Mouse (Mus musculus) liver, embryonic 12.5 days (tissue): ENCODE results near the gene Slc9b1. TPM values are rescaled to one million over a fixed set of nuclear protein-coding genes. Genes with fewer than 3 reads are reported as not detected.
A peak's percentile ranks its signal among the peaks of the same experiment; 100 is the strongest.

Experiments
- ATAC-seq: fragments of 200-750 bp; cut with Nextera tagmentation; 2 replicates; pipeline ENCODE4 v1.8.0; 2017; ENCODE audit warnings: moderate number of reproducible peaks, mild to moderate bottlenecking, moderate library complexity
- H3K27ac ChIP-seq: fragments of 300-500 bp; sonication (generic); 2 replicates; pipeline ENCODE4 v1.5.1; 2016; ENCODE audit warnings: mild to moderate bottlenecking
- H3K27me3 ChIP-seq: fragments of 300-500 bp; sonication (generic); replicated peaks from 2 replicates; pipeline ENCODE4 v1.6.1; 2016; ENCODE audit warnings: mild to moderate bottlenecking, moderate library complexity
- H3K36me3 ChIP-seq: fragments of 300-500 bp; sonication (generic); 2 replicates; pipeline ENCODE4 v1.6.1; 2016; ENCODE audit warnings: mild to moderate bottlenecking, moderate library complexity
- H3K4me1 ChIP-seq: fragments of 300-500 bp; sonication (generic); 2 replicates; pipeline ENCODE4 v1.6.1; 2016
- H3K4me2 ChIP-seq: fragments of 300-500 bp; sonication (generic); 2 replicates; pipeline ENCODE4 v1.6.1; 2016; ENCODE audit warnings: mild to moderate bottlenecking, moderate library complexity
- H3K4me3 ChIP-seq: fragments of 300-500 bp; sonication (generic); 2 replicates; pipeline ENCODE4 v1.5.1; 2016; ENCODE audit warnings: mild to moderate bottlenecking, moderate library complexity
- H3K9ac ChIP-seq: fragments of 300-500 bp; sonication (generic); 2 replicates; pipeline ENCODE4 v1.6.1; 2016; ENCODE audit warnings: mild to moderate bottlenecking, moderate library complexity
- H3K9me3 ChIP-seq: fragments of 300-500 bp; sonication (generic); replicated peaks from 2 replicates; pipeline ENCODE4 v1.6.1; 2016; ENCODE audit warnings: mild to moderate bottlenecking, moderate library complexity
- WGBS: fragments of 180-500 bp; shearing (Covaris S2); methylation state at CpG from one replicate; pipeline ENCODE4 v1.1.7; 2016; ENCODE audit not compliant: insufficient replicate concordance; 5-methylcytosine and 5-hydroxymethylcytosine counted together
- polyA plus RNA-seq: library from polyadenylated mRNA; unstranded; fragments of >200 nt; fragmentation: Nextera tagmentation; extraction: Ambion mirVana; gene quantifications from 2 replicates; pipeline ENCODE4 v1.2.1, GENCODE M21; 2016

The Slc9b1 gene
- polyA plus RNA-seq, 1 experiment from 2014 or later = 0.07 TPM

DNA sequence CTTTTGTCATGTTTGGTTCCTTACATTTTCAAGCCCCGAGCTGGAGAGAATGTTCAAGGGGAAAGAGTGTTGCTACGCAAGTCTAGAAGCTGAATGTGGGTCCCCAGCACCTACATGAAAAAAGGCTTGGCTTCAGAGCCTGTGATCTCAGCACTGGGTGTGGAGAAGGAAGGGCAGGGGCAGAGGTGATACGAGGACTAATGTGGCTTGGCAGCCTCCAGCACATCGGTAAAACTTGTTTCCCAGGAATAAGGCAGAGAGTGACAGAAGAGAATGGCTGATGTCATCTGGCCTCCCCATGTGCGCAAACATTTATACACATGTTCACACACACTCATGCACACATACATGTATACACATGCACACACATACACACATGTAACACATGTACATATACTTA is 47.3 kb downstream of the Slc9b1 start:
- H3K9ac ChIP-seq = no peak overlapping the region
- 0 out of 2 replicates have a peak, but pooled peaks cover 6% of the 10 kb centered on the region for H3K4me1 ChIP-seq
- 75% methylated on average over 5 of the region's 5 CpGs for WGBS
- H3K4me3 ChIP-seq = no peak overlapping the region
- H3K27me3 ChIP-seq = no peaks in the 10 kb centered on the region
- H3K9me3 ChIP-seq = no peaks in the 10 kb centered on the region
- no peak overlapping the region for H3K27ac ChIP-seq
- no peak overlapping the region for H3K4me2 ChIP-seq
- H3K36me3 ChIP-seq = no peaks in the 10 kb centered on the region
- ATAC-seq = no peak

DNA sequence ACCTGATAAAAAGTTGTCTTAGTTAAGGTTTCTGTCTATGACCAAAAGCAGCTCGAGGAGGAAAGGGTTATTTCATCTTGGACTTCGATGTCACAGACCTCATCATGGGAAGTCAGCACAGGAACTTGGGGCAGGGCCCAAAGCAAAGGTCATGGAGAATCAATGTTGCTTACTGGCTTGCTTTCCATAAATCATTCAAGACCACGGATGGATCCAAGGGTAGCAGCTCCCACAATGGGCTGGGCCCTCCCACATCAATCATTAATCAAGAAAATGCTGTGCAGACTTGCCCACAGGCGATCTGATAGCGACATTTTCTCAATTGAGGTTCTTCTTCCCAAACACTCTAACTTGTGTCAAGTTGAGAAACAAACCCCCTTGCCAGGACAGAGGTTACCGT is 48.3 kb downstream of the Slc9b1 start:
- Histone ChIP-seq H3K9me3 (no peaks in the 10 kb centered on the region), H3K9ac (no peak overlapping the region), H3K27ac (no peak overlapping the region), H3K4me2 (no peak overlapping the region), H3K27me3 (no peaks in the 10 kb centered on the region), H3K4me3 (no peak overlapping the region), H3K36me3 (no peaks in the 10 kb centered on the region), H3K4me1 (0 out of 2 replicates have a peak, but pooled peaks cover 6% of the 10 kb centered on the region)
- WGBS = 54% methylated on average over 6 of the region's 6 CpGs
- no peak for ATAC-seq

DNA sequence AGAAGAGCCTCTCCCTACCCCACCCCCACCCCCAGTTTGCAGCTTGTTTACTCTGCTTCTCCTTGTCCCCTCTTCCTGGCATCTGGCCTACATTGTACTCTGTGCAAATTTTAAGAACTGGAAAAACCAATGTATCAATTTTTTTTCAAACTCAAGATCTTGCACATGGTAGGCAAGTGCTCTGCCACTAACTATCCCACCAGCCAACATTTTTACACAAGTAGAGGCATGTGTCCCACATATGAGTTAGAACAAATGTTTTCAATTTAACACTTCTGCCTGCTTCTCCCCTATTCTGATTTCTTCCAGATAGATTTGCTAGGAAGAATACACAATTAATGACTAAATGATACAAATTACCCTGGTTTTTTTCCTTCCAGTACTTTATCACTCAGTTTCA is 49.3 kb downstream of the Slc9b1 start:
- 0 out of 2 replicates have a peak, but pooled peaks cover 6% of the 10 kb centered on the region for H3K4me1 ChIP-seq
- H3K4me3 ChIP-seq = no peak overlapping the region
- ATAC-seq = no peak
- no peak overlapping the region for H3K4me2 ChIP-seq
- H3K9me3 ChIP-seq = no peaks in the 10 kb centered on the region
- no peaks in the 10 kb centered on the region for H3K36me3 ChIP-seq
- H3K27me3 ChIP-seq = no peaks in the 10 kb centered on the region
- no peak overlapping the region for H3K27ac ChIP-seq
- no peak overlapping the region for H3K9ac ChIP-seq

DNA sequence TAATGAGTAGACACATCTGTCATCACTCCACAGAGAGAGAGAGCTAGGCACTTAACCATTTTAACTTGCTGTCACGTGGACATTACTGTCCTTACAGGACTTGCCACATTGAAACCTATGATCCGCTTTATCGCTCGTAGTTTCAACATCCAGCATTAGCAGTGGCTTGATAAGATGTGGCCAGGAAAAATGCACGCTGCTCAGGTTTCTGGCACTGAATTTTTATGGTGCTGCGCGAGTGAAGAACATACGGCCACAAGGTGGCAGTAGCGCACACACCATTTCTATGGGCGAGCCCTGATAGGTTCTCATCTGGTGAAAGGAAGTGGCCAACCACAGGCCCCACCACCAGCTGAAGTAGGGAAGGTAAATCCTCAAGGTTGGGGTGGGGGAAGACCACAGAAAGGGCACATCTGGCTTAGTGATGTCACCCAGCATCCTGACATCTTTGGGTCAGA is 54.4 kb downstream of the Slc9b1 start:
- 4% methylated on average over 10 of the region's 10 CpGs for WGBS
- peak; percentile 70 for ATAC-seq
- H3K27ac ChIP-seq = no peak overlapping the region
- H3K9ac ChIP-seq = no peak overlapping the region; the same call in 1 of the 2 replicates
- no peak overlapping the region for H3K4me3 ChIP-seq
- peaks cover 16% of the 10 kb centered on the region for H3K36me3 ChIP-seq
- H3K27me3 ChIP-seq = no peaks in the 10 kb centered on the region
- no peaks in the 10 kb centered on the region for H3K9me3 ChIP-seq
- H3K4me2 ChIP-seq = no peak overlapping the region
- H3K4me1 ChIP-seq = 0 out of 2 replicates have a peak, but pooled peaks cover 6% of the 10 kb centered on the region

DNA sequence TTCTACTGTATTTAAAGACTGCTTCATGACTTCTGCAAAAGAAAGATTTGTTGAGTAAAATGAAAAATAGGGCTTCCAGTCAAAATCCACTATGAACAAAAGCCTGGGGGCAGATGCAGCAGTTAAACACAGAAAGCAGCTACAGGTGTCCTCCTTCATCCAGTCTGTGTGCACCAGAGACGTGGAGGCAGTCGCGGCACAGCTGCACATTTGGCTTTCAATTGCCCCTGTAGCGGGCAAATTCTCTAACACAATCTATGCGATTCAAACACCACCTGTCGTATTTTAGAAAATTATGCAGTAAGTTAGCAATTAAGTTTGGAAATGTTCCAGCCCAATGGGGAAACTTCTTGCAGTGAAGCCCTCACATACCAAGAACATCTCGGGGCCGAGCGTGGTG is 55.4 kb downstream of the Slc9b1 start:
- H3K9me3 ChIP-seq = no peaks in the 10 kb centered on the region
- peaks cover 20% of the 10 kb centered on the region for H3K36me3 ChIP-seq
- 93% methylated on average over 9 of the region's 9 CpGs for WGBS
- H3K4me1 ChIP-seq = 0 out of 2 replicates have a peak, but pooled peaks cover 6% of the 10 kb centered on the region
- no peaks in the 10 kb centered on the region for H3K27me3 ChIP-seq
- no peak overlapping the region for H3K4me3 ChIP-seq
- no peak overlapping the region for H3K9ac ChIP-seq
- no peak overlapping the region for H3K4me2 ChIP-seq
- no peak overlapping the region for H3K27ac ChIP-seq
- ATAC-seq = no peak

DNA sequence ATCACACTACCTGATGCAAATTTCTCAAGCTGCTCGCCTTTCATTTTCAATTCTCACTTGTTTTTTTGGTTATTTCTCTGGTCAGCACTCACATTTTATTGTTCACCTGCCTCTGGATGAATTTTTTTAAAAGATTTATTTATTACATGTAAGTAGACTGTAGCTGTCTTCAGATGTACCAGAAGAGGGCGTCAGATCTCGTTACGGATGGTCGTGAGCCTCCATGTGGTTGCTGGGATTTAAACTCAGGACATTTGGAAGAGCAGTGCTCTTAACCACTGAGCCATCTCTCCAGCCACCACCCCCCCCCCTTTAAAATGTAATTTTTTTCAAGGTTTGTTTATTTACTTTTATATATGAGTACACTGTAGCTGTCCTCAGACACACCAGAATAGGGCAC is 56.0 kb downstream of the Slc9b1 start:
- H3K27me3 ChIP-seq = no peaks in the 10 kb centered on the region
- no peak overlapping the region for H3K9ac ChIP-seq
- 0 out of 2 replicates have a peak, but pooled peaks cover 6% of the 10 kb centered on the region for H3K4me1 ChIP-seq
- WGBS = 65% methylated on average over 5 of the region's 5 CpGs
- H3K4me3 ChIP-seq = no peak overlapping the region
- no peak for ATAC-seq
- H3K27ac ChIP-seq = no peak overlapping the region
- H3K4me2 ChIP-seq = no peak overlapping the region
- peaks cover 24% of the 10 kb centered on the region for H3K36me3 ChIP-seq
- no peaks in the 10 kb centered on the region for H3K9me3 ChIP-seq

DNA sequence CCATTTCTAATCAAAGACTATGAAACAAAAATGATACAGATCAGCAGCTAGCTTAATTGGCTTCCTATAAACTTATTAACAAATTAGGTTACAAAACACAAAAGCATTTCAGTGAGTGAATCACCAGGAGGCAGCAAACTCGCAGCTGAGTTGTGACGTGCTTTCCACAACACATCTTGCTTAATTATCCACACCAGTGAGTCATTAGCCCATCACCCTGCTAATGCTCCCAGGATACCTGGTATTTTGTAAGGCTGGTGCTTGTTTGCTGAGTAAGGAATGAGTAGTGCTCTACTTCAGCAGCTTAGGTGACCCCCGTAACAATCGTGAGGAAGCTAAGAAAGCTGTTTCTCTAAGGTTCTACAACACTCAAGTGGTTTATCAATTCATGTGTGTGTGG is 56.8 kb downstream of the Slc9b1 start:
- WGBS = 86% methylated on average over 4 of the region's 4 CpGs
- H3K4me3 ChIP-seq = no peak overlapping the region
- no peak for ATAC-seq

DNA sequence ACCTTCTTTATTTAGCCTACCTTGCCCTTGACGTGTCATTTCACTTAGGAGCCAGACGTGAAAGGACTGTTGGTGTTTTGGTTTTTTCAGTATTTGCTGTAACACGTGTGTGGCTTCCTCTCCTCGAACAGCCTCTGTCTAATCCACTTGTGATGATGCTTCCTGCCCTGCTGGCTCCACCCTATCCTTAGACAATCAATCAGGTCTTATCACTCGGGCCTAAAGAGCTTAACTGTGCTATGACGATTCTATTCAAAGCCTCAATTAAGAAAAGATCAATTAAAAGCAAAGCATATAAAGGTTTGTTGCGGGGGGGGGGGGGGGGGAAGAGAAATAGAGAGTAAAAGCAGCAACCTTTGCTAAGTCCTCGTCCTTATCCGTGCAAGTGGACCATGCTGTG is 59.5 kb downstream of the Slc9b1 start:
- no peaks in the 10 kb centered on the region for H3K27me3 ChIP-seq
- peaks cover 11% of the 10 kb centered on the region; the same call in 1 of the 2 replicates for H3K4me1 ChIP-seq
- H3K27ac ChIP-seq = no peak overlapping the region
- H3K4me3 ChIP-seq = no peak overlapping the region
- no peak for ATAC-seq
- 63% methylated on average over 9 of the region's 9 CpGs for WGBS
- H3K4me2 ChIP-seq = no peak overlapping the region
- H3K36me3 ChIP-seq = peaks cover 43% of the 10 kb centered on the region
- no peaks in the 10 kb centered on the region for H3K9me3 ChIP-seq
- H3K9ac ChIP-seq = no peak overlapping the region

More for the DNA sequence above, 56.8 kb downstream of the Slc9b1 start:
- no peak overlapping the region for H3K4me2 ChIP-seq
- H3K27me3 ChIP-seq = no peaks in the 10 kb centered on the region
- H3K36me3 ChIP-seq = peaks cover 30% of the 10 kb centered on the region
- no peak overlapping the region for H3K27ac ChIP-seq
- H3K9me3 ChIP-seq = no peaks in the 10 kb centered on the region
- H3K4me1 ChIP-seq = 0 out of 2 replicates have a peak, but pooled peaks cover 6% of the 10 kb centered on the region
- no peak overlapping the region for H3K9ac ChIP-seq

DNA sequence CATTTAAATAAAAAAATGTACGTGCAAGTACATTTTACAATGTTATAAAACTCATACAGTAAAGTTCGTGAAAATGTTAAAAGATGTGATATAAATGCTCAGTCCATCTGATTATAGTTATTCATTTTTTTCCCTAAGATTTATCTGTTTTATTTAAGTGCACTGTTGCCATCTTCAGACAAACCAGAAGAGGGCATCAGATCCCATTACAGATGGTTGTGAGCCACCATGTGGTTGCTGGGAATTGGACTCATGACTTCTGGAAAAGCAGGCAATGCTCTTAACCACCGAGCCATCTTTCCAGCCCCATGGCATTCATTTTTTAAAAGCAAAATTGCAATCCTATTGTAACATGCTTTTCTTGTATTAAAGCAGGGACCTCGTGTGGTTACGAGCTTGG is 61.4 kb downstream of the Slc9b1 start:
- Histone ChIP-seq H3K4me1 (peaks cover 9% of the 10 kb centered on the region; the same call in 1 of the 2 replicates), H3K36me3 (peaks cover 43% of the 10 kb centered on the region), H3K9me3 (no peaks in the 10 kb centered on the region), H3K27ac (no peak overlapping the region), H3K4me3 (no peak overlapping the region), H3K4me2 (no peak overlapping the region), H3K27me3 (no peaks in the 10 kb centered on the region), H3K9ac (no peak overlapping the region)
- ATAC-seq = no peak
- WGBS = 94% methylated on average over 5 of the region's 5 CpGs

DNA sequence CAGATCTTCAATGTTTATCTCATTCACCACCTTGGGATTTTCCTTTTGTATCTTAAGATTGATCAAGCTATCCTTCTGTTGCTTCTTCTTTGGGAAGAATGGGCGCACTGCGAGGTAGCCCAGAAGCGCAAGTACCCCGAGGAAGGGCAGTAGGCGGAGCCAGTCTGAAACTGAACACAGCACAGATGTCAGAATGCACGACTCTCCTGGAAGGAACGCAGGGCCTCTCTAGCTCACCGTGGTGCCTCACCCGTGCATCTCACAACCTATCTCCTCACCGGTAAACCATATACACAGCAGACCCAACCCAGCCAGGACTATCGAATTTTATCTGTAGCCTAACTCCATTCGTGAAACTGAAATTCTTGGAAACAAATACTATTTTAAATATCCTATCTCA is 63.2 kb downstream of the Slc9b1 start:
- no peak overlapping the region for H3K9ac ChIP-seq
- no peak for ATAC-seq
- WGBS = 75% methylated on average over 12 of the region's 12 CpGs
- no peaks in the 10 kb centered on the region for H3K9me3 ChIP-seq
- peaks cover 9% of the 10 kb centered on the region; the same call in 1 of the 2 replicates for H3K4me1 ChIP-seq
- H3K27me3 ChIP-seq = no peaks in the 10 kb centered on the region
- no peak overlapping the region for H3K27ac ChIP-seq
- H3K36me3 ChIP-seq = peaks cover 39% of the 10 kb centered on the region
- H3K4me3 ChIP-seq = no peak overlapping the region
- no peak overlapping the region for H3K4me2 ChIP-seq

DNA sequence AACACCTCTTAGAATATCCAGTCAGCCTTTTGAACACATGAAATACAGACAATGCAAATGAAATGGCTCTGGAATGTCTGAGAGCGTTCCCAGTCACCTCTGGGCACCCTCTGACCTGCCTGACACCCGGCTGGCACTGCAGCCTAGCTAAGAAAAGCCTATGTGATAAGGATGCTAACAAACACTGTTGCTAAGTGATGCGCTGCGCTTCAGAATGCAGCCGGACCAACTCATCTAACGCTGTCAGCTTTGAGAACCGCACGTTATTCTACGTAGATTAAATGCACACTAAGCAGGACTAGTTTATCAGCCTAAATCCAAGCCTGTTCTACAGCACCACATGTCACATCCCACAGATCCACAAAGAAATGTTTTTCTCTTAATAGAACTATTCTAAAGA is 64.0 kb downstream of the Slc9b1 start:
- Histone ChIP-seq H3K4me3 (no peak overlapping the region), H3K27ac (no peak overlapping the region), H3K36me3 (peaks cover 38% of the 10 kb centered on the region), H3K4me1 (peaks cover 9% of the 10 kb centered on the region; the same call in 1 of the 2 replicates), H3K27me3 (no peaks in the 10 kb centered on the region), H3K9ac (no peak overlapping the region), H3K9me3 (no peaks in the 10 kb centered on the region), H3K4me2 (no peak overlapping the region)
- no peak for ATAC-seq
- WGBS = 80% methylated on average over 9 of the region's 9 CpGs

DNA sequence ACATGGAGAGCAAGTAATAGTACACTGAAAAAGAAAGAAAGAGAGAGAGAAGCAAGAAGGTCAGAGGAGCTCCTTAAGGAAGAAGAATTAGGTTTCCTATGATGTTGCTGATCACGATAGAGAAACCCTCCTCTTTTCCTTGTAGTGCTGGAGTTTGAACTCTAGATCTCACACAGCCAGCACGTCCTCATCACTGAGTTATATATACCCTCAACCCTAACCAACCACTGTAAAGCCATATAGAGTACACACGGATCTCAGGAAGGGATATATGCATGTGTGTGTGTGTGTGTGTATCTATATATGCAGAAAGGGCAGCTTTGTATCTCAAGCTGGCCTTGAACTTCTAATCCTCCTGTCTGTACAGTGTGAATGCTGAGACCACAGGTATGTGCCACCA is 69.4 kb downstream of the Slc9b1 start:
- WGBS = 76% methylated on average over 3 of the region's 3 CpGs
- H3K9ac ChIP-seq = no peak overlapping the region
- peaks cover 17% of the 10 kb centered on the region for H3K36me3 ChIP-seq
- H3K4me3 ChIP-seq = no peak overlapping the region
- ATAC-seq = no peak
- no peaks in the 10 kb centered on the region for H3K27me3 ChIP-seq
- peaks cover 34% of the 10 kb centered on the region for H3K4me1 ChIP-seq
- H3K9me3 ChIP-seq = no peaks in the 10 kb centered on the region
- H3K27ac ChIP-seq = no peak overlapping the region
- H3K4me2 ChIP-seq = no peak overlapping the region

DNA sequence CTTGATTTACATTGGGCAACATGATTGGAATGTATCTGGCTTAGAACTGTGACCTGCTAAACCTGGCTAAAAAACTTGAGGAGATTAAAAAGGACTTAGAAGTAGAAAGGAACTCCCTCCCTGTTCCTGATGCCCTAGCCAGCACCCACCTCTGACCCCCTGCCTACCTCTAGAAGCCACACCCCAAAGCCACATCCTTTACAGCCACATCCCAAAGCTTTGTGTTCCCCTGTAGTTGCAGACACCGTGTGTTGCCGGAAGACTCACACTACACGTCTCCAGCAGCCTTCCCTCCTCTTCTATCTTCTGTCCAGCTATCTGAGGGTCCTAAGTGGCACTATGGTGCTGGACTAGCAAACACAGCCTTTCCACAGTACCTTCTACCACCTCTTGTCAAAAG is 70.0 kb downstream of the Slc9b1 start:
- 44% methylated on average over 3 of the region's 3 CpGs for WGBS
- no peak overlapping the region for H3K9ac ChIP-seq
- H3K4me1 ChIP-seq = peaks cover 34% of the 10 kb centered on the region
- no peak overlapping the region for H3K4me3 ChIP-seq
- H3K4me2 ChIP-seq = no peak overlapping the region
- H3K36me3 ChIP-seq = peaks cover 17% of the 10 kb centered on the region
- no peak for ATAC-seq
- no peaks in the 10 kb centered on the region for H3K9me3 ChIP-seq
- H3K27me3 ChIP-seq = no peaks in the 10 kb centered on the region
- H3K27ac ChIP-seq = no peak overlapping the region
